Mouse (Mus musculus) liver, embryonic 14.5 days (tissue): ENCODE measurements around the gene Cdrt4.

Experiments
- CTCF ChIP-seq: IDR thresholded peaks from 2 replicates; pipeline ENCODE4 v1.5.1; 2016; ENCODE audit warnings: antibody characterized with exemption, low read depth, control low read depth
- EP300 ChIP-seq: IDR thresholded peaks from 2 replicates; pipeline ENCODE4 v1.6.1; 2016; ENCODE audit warnings: antibody characterized with exemption, low read depth

DNA sequence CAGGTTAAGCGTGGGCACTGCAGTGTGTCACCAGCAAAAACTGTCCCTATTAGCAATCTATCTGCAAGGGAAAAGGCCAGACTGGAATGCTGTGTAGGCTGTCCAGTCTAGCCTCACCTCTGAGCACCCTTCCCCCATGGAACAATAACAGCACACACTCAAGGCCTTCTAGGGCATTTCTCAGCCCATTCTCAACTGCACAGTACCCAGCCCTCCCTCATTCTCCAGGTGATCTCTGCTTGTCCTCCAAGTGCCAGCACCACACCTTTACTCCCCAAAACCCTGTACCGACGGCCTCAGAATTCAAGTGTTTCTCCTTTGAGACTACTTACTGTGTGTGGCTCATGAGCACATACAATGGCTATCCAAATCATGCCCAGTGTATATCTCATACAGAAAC is 77.1 kb downstream of the Cdrt4 start:
- TF ChIP-seq EP300, result no peak
- TF ChIP-seq CTCF, result no peak
